Mouse (Mus musculus): Measurements from ENCODE around the gene Zfp942. TPM values are rescaled to one million over a fixed set of nuclear protein-coding genes. Genes with fewer than 3 reads are reported as not detected.

Gene Zfp942
- total RNA-seq (2023), result 10 to 100 TPM; 14.0 TPM

GRCm38 (mm10) chr17:21962107-21962907 is at the start of gene Zfp942, which contains the start of gene Zfp943:
Zfp942 (minus strand) TSS chr17:21962464.
Zfp943 (plus strand) TSS chr17:21962552.

GRCm38 (mm10) chr17:21909456-21910052 is 52.7 kb downstream of the Zfp942 start, which contains the start of gene Zfp995:
Zfp995 (minus strand) TSS chr17:21909926.

Other genes with a start within 250 kb of the Zfp942 start
- 1 to 10 TPM; 2.1 to 5.3 TPM for gene Zfp229, start 231.7 kb downstream of the Zfp942 start, total RNA-seq (2023)
- under 1 TPM in 1 of 2 experiments, not detected in 1; 0.34 TPM for gene Zfp820, start 116.7 kb downstream of the Zfp942 start, total RNA-seq (2023)
- gene Zfp995, start 52.5 kb downstream of the Zfp942 start, total RNA-seq (2023), result 10 to 100 TPM in 1 of 2 experiments, 1 to 10 TPM in 1; 7.3 to 11.0 TPM
- 10 to 100 TPM; 16.7 to 17.2 TPM for gene Zfp943, start 88 bp upstream of the Zfp942 start, total RNA-seq (2023)
- under 1 TPM; 0.36 to 0.60 TPM for gene Zfp947, start 203.7 kb upstream of the Zfp942 start, total RNA-seq (2023)